Mouse (Mus musculus) retina, adult 2 months (tissue): Measurements from ENCODE around the gene Shcbp1.
"Not testable (repeated sequence)": the region's sequence is repeated elsewhere in the genome, so short reads cannot be mapped to it uniquely, and the experiment has no call there.

Experiments
- DNase-seq: peaks from one replicate; pipeline ENCODE4 v3.0.0-alpha.2; 2012; ENCODE audit warnings: low read depth, low spot score

Gene Shcbp1

GRCm38 (mm10) chr8:4779254-4780055 lies at the start of gene Shcbp1:
Shcbp1 (minus strand) TSS chr8:4779567.
- DNase-seq = peak; percentile 82

GRCm38 (mm10) chr8:4808831-4809230 lies 29.5 kb upstream of the Shcbp1 start:
- DNase-seq = no peak

GRCm38 (mm10) chr8:4800524-4801122 lies 21.3 kb upstream of the Shcbp1 start:
- DNase-seq = no peak

- no peak for DNase-seq
These were observed 1.1 kb downstream of the Shcbp1 start for GRCm38 (mm10) chr8:4778266-4778665.

GRCm38 (mm10) chr8:4764751-4765150 lies 14.6 kb downstream of the Shcbp1 start:
- no peak for DNase-seq

- DNase-seq = no peak
These were observed 26.3 kb downstream of the Shcbp1 start for GRCm38 (mm10) chr8:4753048-4753447.

- DNase-seq = no peak
These were observed 48.4 kb downstream of the Shcbp1 start for GRCm38 (mm10) chr8:4730942-4731341.

- DNase-seq = no peak
These were observed 63.8 kb downstream of the Shcbp1 start for GRCm38 (mm10) chr8:4715546-4715945.

- DNase-seq = not testable (repeated sequence)
These were observed 71.0 kb downstream of the Shcbp1 start for GRCm38 (mm10) chr8:4708346-4708745.

- DNase-seq = not testable (repeated sequence)
These were observed 71.5 kb downstream of the Shcbp1 start for GRCm38 (mm10) chr8:4707916-4708315.

- DNase-seq = no peak
These were observed 87.7 kb downstream of the Shcbp1 start for GRCm38 (mm10) chr8:4691634-4692033.
